Mouse (Mus musculus) heart, embryonic 13.5 days (tissue): Measurements from ENCODE around the gene Syt7. TPM values are rescaled to one million over a fixed set of nuclear protein-coding genes. Genes with fewer than 3 reads are reported as not detected.

Experiments used
- ATAC-seq: fragments of 200-750 bp; cut with Nextera tagmentation; 2 replicates; pipeline ENCODE4 v1.8.0; 2017; ENCODE audit warnings: moderate TSS enrichment; ENCODE audit not compliant: insufficient number of reproducible peaks, low FRiP score, low TSS enrichment; ENCODE audit errors: extremely low read depth
- H3K27ac ChIP-seq: fragments of 300-500 bp; sonication (generic); replicated peaks from 2 replicates; pipeline ENCODE4 v1.5.1; 2015; ENCODE audit warnings: moderate library complexity, mild to moderate bottlenecking, inconsistent platforms
- H3K27me3 ChIP-seq: fragments of 300-500 bp; sonication (generic); replicated peaks from 2 replicates; pipeline ENCODE4 v1.6.1; 2015; ENCODE audit warnings: mild to moderate bottlenecking, inconsistent platforms
- H3K36me3 ChIP-seq: fragments of 300-500 bp; sonication (generic); 2 replicates; pipeline ENCODE4 v1.6.1; 2015; ENCODE audit warnings: mild to moderate bottlenecking, inconsistent platforms
- H3K4me1 ChIP-seq: fragments of 300-500 bp; sonication (generic); 2 replicates; pipeline ENCODE4 v1.6.1; 2015; ENCODE audit warnings: inconsistent platforms
- H3K4me2 ChIP-seq: fragments of 300-500 bp; sonication (generic); 2 replicates; pipeline ENCODE4 v1.6.1; 2015; ENCODE audit warnings: inconsistent platforms, mild to moderate bottlenecking, moderate library complexity
- H3K4me3 ChIP-seq: fragments of 300-500 bp; sonication (generic); 2 replicates; pipeline ENCODE4 v1.5.1; 2015; ENCODE audit warnings: moderate library complexity, mild to moderate bottlenecking, inconsistent platforms
- H3K9ac ChIP-seq: fragments of 300-500 bp; sonication (generic); 2 replicates; pipeline ENCODE4 v1.6.1; 2015; ENCODE audit warnings: inconsistent platforms, mild to moderate bottlenecking, moderate library complexity
- H3K9me3 ChIP-seq: fragments of 300-500 bp; sonication (generic); 2 replicates; pipeline ENCODE4 v1.6.1; 2016; ENCODE audit warnings: inconsistent platforms
- WGBS: fragments of 180-500 bp; shearing (Covaris S2); methylation state at CpG from one replicate; pipeline ENCODE4 v1.1.7; 2015; ENCODE audit warnings: mixed read lengths; 5-methylcytosine and 5-hydroxymethylcytosine counted together
- polyA plus RNA-seq: library from polyadenylated mRNA; unstranded; fragments of >200 nt; fragmentation: Nextera tagmentation; extraction: Ambion mirVana; gene quantifications from 2 replicates; pipeline ENCODE4 v1.2.1, GENCODE M21; 2015

Gene Syt7
- polyA plus RNA-seq, 1 experiment from 2014 or later: 0.43 TPM

GRCm38 (mm10) chr19:10469171-10469658 is 80.3 kb downstream of the Syt7 start:
- H3K9ac ChIP-seq: no peak overlapping the region
- H3K4me2 ChIP-seq: no peak overlapping the region
- peaks cover 7% of the 10 kb centered on the region for H3K4me1 ChIP-seq
- H3K4me3 ChIP-seq: no peak overlapping the region
- 30% methylated on average over 8 of the region's 8 CpGs for WGBS
- H3K36me3 ChIP-seq: no peaks in the 10 kb centered on the region
- ATAC-seq: no peak
- H3K27ac ChIP-seq: no peak overlapping the region
- H3K9me3 ChIP-seq: no peaks in the 10 kb centered on the region
- peaks cover 70% of the 10 kb centered on the region for H3K27me3 ChIP-seq

- WGBS: 73% methylated on average over 3 of the region's 3 CpGs
- peaks cover 72% of the 10 kb centered on the region for H3K27me3 ChIP-seq
- ATAC-seq: no peak
- no peaks in the 10 kb centered on the region for H3K36me3 ChIP-seq
- no peaks in the 10 kb centered on the region for H3K9me3 ChIP-seq
- H3K4me2 ChIP-seq: no peak overlapping the region
- no peak overlapping the region for H3K9ac ChIP-seq
- H3K27ac ChIP-seq: no peak overlapping the region
- H3K4me1 ChIP-seq: peaks cover 7% of the 10 kb centered on the region
- no peak overlapping the region for H3K4me3 ChIP-seq
Measured at GRCm38 (mm10) chr19:10472958-10473357, 84.1 kb downstream of the Syt7 start.

- no peaks in the 10 kb centered on the region for H3K36me3 ChIP-seq
- WGBS: 16% methylated on average over 6 of the region's 6 CpGs
- no peak overlapping the region for H3K4me2 ChIP-seq
- no peak overlapping the region for H3K4me3 ChIP-seq
- H3K27me3 ChIP-seq: peaks cover 78% of the 10 kb centered on the region
- no peak overlapping the region for H3K9ac ChIP-seq
- H3K9me3 ChIP-seq: no peaks in the 10 kb centered on the region
- H3K4me1 ChIP-seq: peaks cover 7% of the 10 kb centered on the region
- no peak overlapping the region for H3K27ac ChIP-seq
- no peak for ATAC-seq
Measured at GRCm38 (mm10) chr19:10473779-10474178, 84.9 kb downstream of the Syt7 start.

DNA sequence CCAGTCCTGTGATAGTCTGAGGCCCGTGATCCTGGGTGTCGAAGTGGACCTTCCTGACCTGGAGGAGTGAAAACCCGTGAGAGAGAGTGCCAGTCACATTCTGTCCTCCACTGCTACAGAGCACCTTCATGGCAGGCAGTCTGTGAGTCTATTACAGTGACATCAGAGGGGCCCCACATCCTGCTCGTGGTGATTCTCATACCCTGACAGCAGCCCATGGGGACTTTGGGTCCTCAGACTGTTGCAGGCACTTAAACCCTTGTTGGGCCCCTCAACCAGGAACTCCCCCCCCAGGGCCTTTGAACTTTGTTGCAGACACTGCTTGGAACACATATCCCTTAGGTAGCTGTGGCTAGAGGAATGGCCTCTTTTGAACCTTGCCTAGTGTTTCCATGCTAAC is 90.7 kb downstream of the Syt7 start:
- H3K27ac ChIP-seq: no peak overlapping the region
- H3K27me3 ChIP-seq: peaks cover 77% of the 10 kb centered on the region
- H3K4me3 ChIP-seq: no peak overlapping the region
- H3K4me2 ChIP-seq: no peak overlapping the region
- H3K9ac ChIP-seq: no peak overlapping the region
- 39% methylated on average over 4 of the region's 4 CpGs for WGBS
- H3K4me1 ChIP-seq: peaks cover 15% of the 10 kb centered on the region
- ATAC-seq: no peak
- no peaks in the 10 kb centered on the region for H3K36me3 ChIP-seq
- no peaks in the 10 kb centered on the region for H3K9me3 ChIP-seq

GRCm38 (mm10) chr19:10482703-10483102 is 93.8 kb downstream of the Syt7 start, which contains the start of gene Ppp1r32:
Gene Ppp1r32, minus strand, starts transcription at chr19:10482928.
- Histone ChIP-seq H3K9ac (no peak within 1 kb of the TSS), H3K4me1 (peaks cover 18% of the 10 kb centered on the region), H3K4me3 (no peak within 1 kb of the TSS), H3K4me2 (no peak within 1 kb of the TSS), H3K27ac (no peak within 1 kb of the TSS), H3K36me3 (no peaks in the 10 kb centered on the region), H3K27me3 (peaks cover 75% of the 10 kb centered on the region), H3K9me3 (no peaks in the 10 kb centered on the region)
- 18% methylated on average over 6 of the region's 6 CpGs for WGBS
- ATAC-seq: no peak

DNA sequence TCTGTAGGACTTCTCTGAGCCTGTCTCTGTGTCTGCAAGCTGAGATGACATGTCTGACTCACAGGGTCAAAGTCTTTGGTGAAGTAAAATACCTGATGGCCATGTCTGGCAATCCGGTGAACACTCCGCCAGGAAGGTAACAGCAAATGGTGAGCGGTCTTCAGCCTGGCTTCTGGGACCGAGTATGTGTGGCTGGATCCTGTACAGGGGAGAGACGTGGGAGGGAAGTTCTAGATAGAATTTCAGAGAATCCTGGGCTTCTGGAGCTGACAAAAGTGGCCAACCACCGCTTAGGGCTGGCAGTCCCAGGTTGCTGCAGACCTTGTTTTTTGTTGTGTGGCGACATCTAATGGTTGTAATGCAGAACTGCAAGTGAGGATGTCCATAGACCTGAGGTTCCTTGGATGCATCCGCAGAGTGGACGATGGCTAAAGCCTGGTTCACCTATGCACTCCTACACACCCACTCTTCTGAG is 97.4 kb downstream of the Syt7 start:
- peaks cover 78% of the 10 kb centered on the region for H3K27me3 ChIP-seq

DNA sequence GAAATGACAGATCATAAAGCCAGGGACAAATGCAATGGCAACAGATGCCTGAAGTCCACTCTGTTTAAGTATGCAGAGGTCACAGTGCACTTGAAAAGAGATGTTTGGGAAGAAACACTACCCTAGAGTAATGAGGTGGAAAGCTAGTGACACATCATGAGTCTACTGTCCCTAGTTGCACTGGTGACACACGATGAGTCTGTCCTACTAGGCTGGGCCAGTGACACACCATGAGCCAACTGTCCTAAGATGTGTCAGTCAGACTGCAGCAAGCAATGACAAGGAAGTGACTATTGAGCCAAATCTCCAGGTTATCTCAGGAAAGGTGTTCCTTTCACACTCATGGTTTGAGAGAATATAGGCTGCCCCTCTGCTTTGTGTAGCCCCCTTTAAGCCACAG is 106.8 kb downstream of the Syt7 start:
- no peak overlapping the region for H3K4me3 ChIP-seq
- 85% methylated on average over 1 of the region's 1 CpGs for WGBS
- H3K27ac ChIP-seq: no peak overlapping the region
- H3K4me2 ChIP-seq: no peak overlapping the region
- H3K36me3 ChIP-seq: peaks cover 26% of the 10 kb centered on the region
- peaks cover 16% of the 10 kb centered on the region for H3K4me1 ChIP-seq
- ATAC-seq: no peak
- H3K9me3 ChIP-seq: no peaks in the 10 kb centered on the region
- H3K27me3 ChIP-seq: peaks cover 25% of the 10 kb centered on the region
- no peak overlapping the region for H3K9ac ChIP-seq

More for the DNA sequence above, 97.4 kb downstream of the Syt7 start:
- no peak overlapping the region for H3K4me3 ChIP-seq
- H3K9me3 ChIP-seq: no peaks in the 10 kb centered on the region
- 20% methylated on average over 9 of the region's 9 CpGs for WGBS
- H3K4me1 ChIP-seq: peaks cover 18% of the 10 kb centered on the region
- H3K4me2 ChIP-seq: no peak overlapping the region
- H3K9ac ChIP-seq: no peak overlapping the region
- H3K27ac ChIP-seq: no peak overlapping the region
- ATAC-seq: no peak; the same call in 1 of the 2 replicates
- H3K36me3 ChIP-seq: no peaks in the 10 kb centered on the region

- Histone ChIP-seq H3K36me3 (peaks cover 39% of the 10 kb centered on the region), H3K4me3 (no peak overlapping the region)
- 53% methylated on average over 2 of the region's 2 CpGs for WGBS
Measured at GRCm38 (mm10) chr19:10496976-10497375, 108.1 kb downstream of the Syt7 start.

DNA sequence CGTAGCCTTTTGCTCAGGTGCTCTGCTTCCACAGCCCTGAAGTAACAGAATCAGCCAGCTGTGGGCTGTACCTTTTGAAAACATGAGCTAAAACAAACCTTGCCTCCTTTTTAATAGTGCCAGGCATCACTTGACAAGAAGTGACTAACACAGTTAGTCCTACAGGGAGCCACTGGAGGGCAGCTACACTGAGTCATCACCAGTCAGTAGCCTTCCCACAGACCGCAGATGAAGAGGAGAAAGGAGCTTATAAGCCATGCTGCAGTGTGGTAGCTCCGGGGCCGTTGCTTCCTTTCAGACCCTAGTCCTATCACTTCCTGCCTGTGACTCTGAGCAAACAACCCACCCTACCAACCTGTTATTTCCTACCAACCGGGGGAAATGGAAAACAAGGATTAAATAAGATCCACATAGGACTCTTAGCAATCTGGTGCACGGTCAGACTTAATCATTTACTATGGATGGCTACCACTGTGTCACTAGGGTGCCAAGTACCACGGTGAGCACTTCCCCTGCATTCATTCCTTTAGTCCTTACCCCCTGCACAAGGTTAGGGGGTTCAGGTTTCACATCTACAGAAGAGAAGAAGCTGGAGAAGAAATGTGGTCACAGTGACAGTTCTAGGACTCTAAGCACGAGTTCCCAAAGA is 108.7 kb downstream of the Syt7 start:
- Histone ChIP-seq H3K9me3 (no peaks in the 10 kb centered on the region), H3K4me1 (peaks cover 9% of the 10 kb centered on the region), H3K36me3 (peaks cover 41% of the 10 kb centered on the region), H3K4me3 (no peak overlapping the region), H3K27me3 (peaks cover 9% of the 10 kb centered on the region), H3K4me2 (no peak overlapping the region), H3K9ac (0 out of 2 replicates have a peak overlapping the region, but pooled peaks have one; percentile 33), H3K27ac (no peak overlapping the region)
- WGBS: 53% methylated on average over 8 of the region's 8 CpGs
- no peak for ATAC-seq

More at GRCm38 (mm10) chr19:10496976-10497375, 108.1 kb downstream of the Syt7 start:
- H3K4me1 ChIP-seq: peaks cover 15% of the 10 kb centered on the region
- H3K27me3 ChIP-seq: peaks cover 12% of the 10 kb centered on the region
- no peaks in the 10 kb centered on the region for H3K9me3 ChIP-seq
- no peak for ATAC-seq
- no peak overlapping the region for H3K9ac ChIP-seq
- no peak overlapping the region for H3K27ac ChIP-seq
- H3K4me2 ChIP-seq: no peak overlapping the region

DNA sequence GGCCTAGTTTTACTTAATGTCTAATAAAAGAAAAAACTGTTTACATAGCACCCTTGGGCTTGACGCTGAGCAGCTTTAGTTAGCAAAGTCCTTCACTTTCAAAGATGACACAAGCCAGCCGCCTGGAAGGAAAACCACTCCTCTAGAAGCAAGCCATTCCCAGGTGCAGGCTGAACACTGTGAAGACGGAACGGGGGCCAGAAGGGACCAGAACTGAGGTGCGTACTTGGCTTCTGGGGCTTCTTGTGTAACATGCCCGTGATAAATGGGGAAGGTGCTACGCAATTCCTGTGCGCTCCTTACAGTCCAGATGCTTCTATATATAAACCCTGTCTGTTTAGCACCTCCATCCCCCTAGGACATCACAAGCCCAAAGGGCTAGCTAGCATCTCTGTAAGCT is 111.7 kb downstream of the Syt7 start:
- H3K9ac ChIP-seq: no peak overlapping the region
- 81% methylated on average over 8 of the region's 8 CpGs for WGBS

DNA sequence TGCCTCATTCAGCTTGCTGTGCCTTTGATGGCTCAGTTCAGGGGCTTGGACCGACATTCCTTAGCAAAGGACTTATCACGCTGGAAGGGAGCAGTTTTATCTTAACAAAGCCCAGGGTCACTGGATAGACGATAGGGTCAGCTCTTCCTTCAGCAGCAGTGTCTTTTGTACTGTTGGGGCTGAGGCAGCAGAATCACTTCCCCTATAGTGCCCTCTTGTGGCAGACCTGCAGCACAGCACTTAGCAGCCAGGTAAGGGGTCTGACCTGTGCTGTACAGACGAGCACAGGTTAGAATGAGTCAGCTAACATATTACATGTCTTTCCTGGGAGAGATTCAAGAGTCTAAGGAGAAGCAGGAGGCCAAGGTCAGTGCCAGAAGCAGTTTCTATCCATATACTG is 113.7 kb downstream of the Syt7 start:
- H3K9me3 ChIP-seq: no peaks in the 10 kb centered on the region
- peaks cover 4% of the 10 kb centered on the region; the same call in 1 of the 2 replicates for H3K4me1 ChIP-seq
- no peak overlapping the region for H3K27ac ChIP-seq
- 5% methylated on average over 4 of the region's 4 CpGs for WGBS
- H3K27me3 ChIP-seq: no peaks in the 10 kb centered on the region
- peaks cover 82% of the 10 kb centered on the region for H3K36me3 ChIP-seq
- ATAC-seq: no peak
- no peak overlapping the region for H3K4me2 ChIP-seq
- H3K9ac ChIP-seq: no peak overlapping the region
- H3K4me3 ChIP-seq: no peak overlapping the region

More for the DNA sequence above, 111.7 kb downstream of the Syt7 start:
- Histone ChIP-seq H3K4me3 (no peak overlapping the region), H3K4me1 (peaks cover 4% of the 10 kb centered on the region; the same call in 1 of the 2 replicates), H3K27me3 (no peaks in the 10 kb centered on the region), H3K4me2 (no peak overlapping the region), H3K27ac (no peak overlapping the region), H3K9me3 (no peaks in the 10 kb centered on the region), H3K36me3 (peaks cover 69% of the 10 kb centered on the region)
- no peak for ATAC-seq
